Mouse (Mus musculus) skeletal muscle tissue, postnatal 0 days (tissue): ENCODE data around the gene Tra2b. TPM values are rescaled to one million over a fixed set of nuclear protein-coding genes. Genes with fewer than 3 reads are reported as not detected.

Experiments used
- polyA plus RNA-seq: library from polyadenylated mRNA; unstranded; fragments of >200 nt; fragmentation: Nextera tagmentation; extraction: Ambion mirVana; gene quantifications from 2 replicates; pipeline ENCODE4 v1.2.1, GENCODE M21; 2015

The Tra2b gene
- polyA plus RNA-seq: 94.0 and 109 TPM in 2 replicates

DNA sequence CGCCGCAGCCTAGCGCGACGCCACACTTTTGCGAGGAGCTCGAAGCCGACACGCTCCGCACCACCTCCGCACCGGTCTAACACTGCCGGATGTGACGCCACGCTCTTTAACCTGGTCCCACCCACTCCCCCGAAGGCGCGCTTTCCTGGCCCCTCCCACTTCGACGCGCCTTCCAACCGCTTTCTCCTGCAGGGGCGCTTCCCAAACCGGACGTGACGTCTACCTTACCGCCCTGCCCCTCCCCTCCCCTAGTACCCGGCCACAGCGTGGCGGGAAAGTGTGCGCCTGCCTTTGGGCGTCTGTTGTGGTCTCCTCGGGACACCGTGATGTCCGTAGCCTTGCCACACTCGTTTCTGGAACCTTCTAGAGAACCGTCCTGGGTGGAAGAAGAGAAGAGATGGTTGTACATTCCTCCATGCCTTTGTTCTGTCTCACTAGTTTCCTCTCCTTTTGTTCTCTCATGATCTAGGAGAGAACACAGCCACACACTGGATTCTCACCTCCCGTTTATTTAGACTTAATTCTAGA is at the start of gene Tra2b:
TSS of gene Tra2b (minus strand) at position 157 of the 528 bp plus-strand sequence.

Other genes starting within 250 kb of the Tra2b start
- gene Igf2bp2, start 102.7 kb downstream of the Tra2b start, polyA plus RNA-seq: 20.9 and 22.7 TPM in 2 replicates
- 21.6 and 23.0 TPM in 2 replicates for gene Etv5, start 173.7 kb upstream of the Tra2b start, polyA plus RNA-seq